Mouse (Mus musculus): Measurements from ENCODE around the gene Agmo.

- no peak for TF ChIP-seq CTCF (IDR thresholded peaks at IDR 0.05; ENCODE audit: low read depth)
- TF ChIP-seq EP300 (IDR thresholded peaks at IDR 0.05; ENCODE audit: low read depth), result no peak
Observed at GRCm38 (mm10) chr12:37344225-37344624, 102.8 kb downstream of the Agmo start.

Data from liver, postnatal 0 days (tissue).